Mouse (Mus musculus) hindbrain, postnatal 0 days (tissue): ENCODE data around the gene Snx27. TPM values are rescaled to one million over a fixed set of nuclear protein-coding genes. Genes with fewer than 3 reads are reported as not detected.

ENCODE experiments used
- ATAC-seq: fragments of 200-750 bp; cut with Nextera tagmentation; 2 replicates; pipeline ENCODE4 v1.8.0; 2017; ENCODE audit warnings: mild to moderate bottlenecking, moderate TSS enrichment, moderate library complexity
- DNase-seq: peaks from one replicate; pipeline ENCODE4 v3.0.0-alpha.2; 2015; ENCODE audit warnings: low spot score
- H3K27ac ChIP-seq: fragments of 300-500 bp; sonication (generic); 2 replicates; pipeline ENCODE4 v1.5.1; 2014; ENCODE audit warnings: mild to moderate bottlenecking
- H3K27me3 ChIP-seq: fragments of 300-500 bp; sonication (generic); 2 replicates; pipeline ENCODE4 v1.6.1; 2014; ENCODE audit warnings: low read length, mixed read lengths; ENCODE audit not compliant: insufficient read depth
- H3K36me3 ChIP-seq: fragments of 300-500 bp; sonication (generic); 2 replicates; pipeline ENCODE4 v1.6.1; 2014; ENCODE audit warnings: low read length, mixed read lengths; ENCODE audit not compliant: insufficient read depth
- H3K4me1 ChIP-seq: fragments of 300-500 bp; sonication (generic); 2 replicates; pipeline ENCODE4 v1.6.1; 2014; ENCODE audit warnings: antibody characterized with exemption, low read length, mixed read lengths; ENCODE audit not compliant: insufficient read depth
- H3K4me2 ChIP-seq: fragments of 300-500 bp; sonication (generic); 2 replicates; pipeline ENCODE4 v1.6.1; 2014; ENCODE audit warnings: low read depth, mild to moderate bottlenecking, low read length, moderate library complexity, mixed read lengths
- H3K4me3 ChIP-seq: fragments of 300-500 bp; sonication (generic); 2 replicates; pipeline ENCODE4 v1.5.1; 2014; ENCODE audit warnings: low read length
- H3K9ac ChIP-seq: fragments of 300-500 bp; sonication (generic); replicated peaks from 2 replicates; pipeline ENCODE4 v1.6.1; 2014; ENCODE audit warnings: mild to moderate bottlenecking, low read length, moderate library complexity, mixed read lengths
- H3K9me3 ChIP-seq: fragments of 300-500 bp; sonication (generic); 2 replicates; pipeline ENCODE4 v1.6.1; 2016; ENCODE audit warnings: low read length, mixed read lengths
- CTCF ChIP-seq: IDR thresholded peaks from 2 replicates; pipeline ENCODE4 v1.5.1; 2016; ENCODE audit warnings: antibody characterized with exemption, control low read depth, low read depth
- WGBS: fragments of 180-500 bp; shearing (Covaris S2); extraction: QIAGEN DNeasy Blood & Tissue Kit; methylation state at CpG from one replicate; pipeline ENCODE4 v1.1.7; 2014; 5-methylcytosine and 5-hydroxymethylcytosine counted together
- polyA plus RNA-seq: library from polyadenylated mRNA; unstranded; fragments of >200 nt; fragmentation: Nextera tagmentation; extraction: Ambion mirVana; gene quantifications from 2 replicates; pipeline ENCODE4 v1.2.1, GENCODE M21; 2015
- total RNA-seq: library from RNA; depleted of rRNA; stranded (reverse); fragments of >200 nt; gene quantifications from 2 replicates; pipeline ENCODE4 v1.2.3, GENCODE M21; 2014

Gene Snx27
- total and polyA plus RNA-seq, 2 experiments from 2014 or later: 71.3 to 81.7 TPM

- DNase-seq: peak; percentile 48
- peak overlapping the region; percentile 92 for H3K4me3 ChIP-seq
- H3K27me3 ChIP-seq: no peaks in the 10 kb centered on the region
- H3K4me2 ChIP-seq: peak overlapping the region; percentile 65
- WGBS: 2% methylated on average over 16 of the region's 16 CpGs
- H3K4me1 ChIP-seq: peaks cover 13% of the 10 kb centered on the region
- no peak for TF ChIP-seq CTCF
- H3K27ac ChIP-seq: peak overlapping the region; percentile 94; the same call in 1 of the 2 replicates
- H3K9ac ChIP-seq: peak overlapping the region; percentile 95
- H3K36me3 ChIP-seq: no peaks in the 10 kb centered on the region
- no peaks in the 10 kb centered on the region for H3K9me3 ChIP-seq
- no peak for ATAC-seq
These were observed 1.3 kb downstream of the Snx27 start for GRCm38 (mm10) chr3:94581138-94581780.

GRCm38 (mm10) chr3:94574506-94574905, 8.0 kb downstream of the Snx27 start:
- WGBS: 82% methylated on average over 6 of the region's 6 CpGs
- H3K36me3 ChIP-seq: no peaks in the 10 kb centered on the region
- no peak overlapping the region for H3K9ac ChIP-seq
- H3K27ac ChIP-seq: no peak overlapping the region
- TF ChIP-seq CTCF: no peak
- H3K4me1 ChIP-seq: peaks cover 7% of the 10 kb centered on the region; the same call in 1 of the 2 replicates
- H3K4me2 ChIP-seq: no peak overlapping the region
- no peaks in the 10 kb centered on the region for H3K9me3 ChIP-seq
- H3K27me3 ChIP-seq: no peaks in the 10 kb centered on the region
- no peak overlapping the region for H3K4me3 ChIP-seq
- ATAC-seq: no peak
- no peak for DNase-seq

GRCm38 (mm10) chr3:94567242-94567641, 15.3 kb downstream of the Snx27 start:
- no peak for ATAC-seq
- no peaks in the 10 kb centered on the region for H3K27me3 ChIP-seq
- no peak for TF ChIP-seq CTCF
- no peak overlapping the region for H3K9ac ChIP-seq
- WGBS: 51% methylated on average over 2 of the region's 2 CpGs
- DNase-seq: no peak
- no peak overlapping the region for H3K4me2 ChIP-seq
- H3K4me3 ChIP-seq: no peak overlapping the region
- no peaks in the 10 kb centered on the region for H3K9me3 ChIP-seq
- no peak overlapping the region for H3K27ac ChIP-seq
- no peaks in the 10 kb centered on the region for H3K4me1 ChIP-seq
- no peaks in the 10 kb centered on the region for H3K36me3 ChIP-seq

GRCm38 (mm10) chr3:94565557-94565956, 17.0 kb downstream of the Snx27 start:
- Histone ChIP-seq H3K27ac (no peak overlapping the region), H3K4me3 (no peak overlapping the region), H3K27me3 (no peaks in the 10 kb centered on the region), H3K36me3 (no peaks in the 10 kb centered on the region), H3K9me3 (no peaks in the 10 kb centered on the region), H3K4me2 (no peak overlapping the region), H3K9ac (no peak overlapping the region), H3K4me1 (no peaks in the 10 kb centered on the region)
- DNase-seq (no peak), ATAC-seq (no peak)
- 75% methylated on average over 2 of the region's 2 CpGs for WGBS
- TF ChIP-seq CTCF: no peak

GRCm38 (mm10) chr3:94565127-94565526, 17.4 kb downstream of the Snx27 start:
- H3K9me3 ChIP-seq: no peaks in the 10 kb centered on the region
- H3K4me3 ChIP-seq: no peak overlapping the region
- H3K27ac ChIP-seq: 0 out of 2 replicates have a peak overlapping the region, but pooled peaks have one; percentile 22
- no peak overlapping the region for H3K9ac ChIP-seq
- DNase-seq (no peak), ATAC-seq (no peak)
- H3K4me1 ChIP-seq: no peaks in the 10 kb centered on the region
- 55% methylated on average over 3 of the region's 3 CpGs for WGBS
- H3K36me3 ChIP-seq: no peaks in the 10 kb centered on the region
- no peak for TF ChIP-seq CTCF
- no peak overlapping the region for H3K4me2 ChIP-seq
- H3K27me3 ChIP-seq: no peaks in the 10 kb centered on the region

- H3K4me1 ChIP-seq: no peaks in the 10 kb centered on the region
- no peak overlapping the region for H3K9ac ChIP-seq
- no peak for ATAC-seq
- DNase-seq: no peak
- H3K4me2 ChIP-seq: no peak overlapping the region
- H3K9me3 ChIP-seq: no peaks in the 10 kb centered on the region
- H3K4me3 ChIP-seq: no peak overlapping the region
- no peak overlapping the region for H3K27ac ChIP-seq
- no peaks in the 10 kb centered on the region for H3K27me3 ChIP-seq
- WGBS: 74% methylated on average over 4 of the region's 4 CpGs
- TF ChIP-seq CTCF: 0 out of 2 replicates have a peak, but pooled peaks have one; percentile 4
- 0 out of 2 replicates have a peak, but pooled peaks cover 2% of the 10 kb centered on the region for H3K36me3 ChIP-seq
These were observed 18.0 kb downstream of the Snx27 start for GRCm38 (mm10) chr3:94564356-94565010.

- no peak overlapping the region for H3K4me3 ChIP-seq
- H3K36me3 ChIP-seq: peaks cover 7% of the 10 kb centered on the region; the same call in 1 of the 2 replicates
- 91% methylated on average over 3 of the region's 3 CpGs for WGBS
- no peak for ATAC-seq
- no peaks in the 10 kb centered on the region for H3K4me1 ChIP-seq
- no peaks in the 10 kb centered on the region for H3K27me3 ChIP-seq
- H3K9me3 ChIP-seq: no peaks in the 10 kb centered on the region
- no peak overlapping the region for H3K27ac ChIP-seq
- no peak for DNase-seq
- no peak overlapping the region for H3K9ac ChIP-seq
- no peak for TF ChIP-seq CTCF
- no peak overlapping the region for H3K4me2 ChIP-seq
These were observed 19.4 kb downstream of the Snx27 start for GRCm38 (mm10) chr3:94563163-94563562.
